Mouse (Mus musculus) lung, embryonic 14.5 days (tissue): ENCODE measurements around the gene Trdmt1. TPM values are rescaled to one million over a fixed set of nuclear protein-coding genes. Genes with fewer than 3 reads are reported as not detected.
A peak's percentile ranks its signal among the peaks of the same experiment; 100 is the strongest.

Source experiments
- ATAC-seq: fragments of 200-750 bp; cut with Nextera tagmentation; 2 replicates; pipeline ENCODE4 v1.8.0; 2017; ENCODE audit warnings: mild to moderate bottlenecking, moderate TSS enrichment, moderate library complexity; ENCODE audit not compliant: insufficient read depth
- DNase-seq: peaks from one replicate; pipeline ENCODE4 v3.0.0-alpha.2; 2015
- H3K27ac ChIP-seq: fragments of 300-500 bp; sonication (generic); 2 replicates; pipeline ENCODE4 v1.5.1; 2014; ENCODE audit warnings: low read depth, mild to moderate bottlenecking, moderate library complexity
- H3K27me3 ChIP-seq: fragments of 300-500 bp; sonication (generic); 2 replicates; pipeline ENCODE4 v1.6.1; 2014; ENCODE audit warnings: low read length, control low read depth; ENCODE audit not compliant: insufficient read depth
- H3K36me3 ChIP-seq: fragments of 300-500 bp; sonication (generic); 2 replicates; pipeline ENCODE4 v1.6.1; 2014; ENCODE audit warnings: control low read depth; ENCODE audit not compliant: insufficient read depth
- H3K4me1 ChIP-seq: fragments of 300-500 bp; sonication (generic); 2 replicates; pipeline ENCODE4 v1.6.1; 2014; ENCODE audit warnings: antibody characterized with exemption, control low read depth; ENCODE audit not compliant: insufficient read depth
- H3K4me2 ChIP-seq: fragments of 300-500 bp; sonication (generic); 2 replicates; pipeline ENCODE4 v1.6.1; 2014; ENCODE audit warnings: mild to moderate bottlenecking
- H3K4me3 ChIP-seq: fragments of 300-500 bp; sonication (generic); 2 replicates; pipeline ENCODE4 v1.5.1; 2014; ENCODE audit warnings: low read depth, low read length
- H3K9ac ChIP-seq: fragments of 300-500 bp; sonication (generic); 2 replicates; pipeline ENCODE4 v1.6.1; 2014
- H3K9me3 ChIP-seq: fragments of 300-500 bp; sonication (generic); 2 replicates; pipeline ENCODE4 v1.6.1; 2016; ENCODE audit warnings: low read depth, low read length, control low read depth
- CTCF ChIP-seq: IDR thresholded peaks from 2 replicates; pipeline ENCODE4 v1.5.1; 2016; ENCODE audit warnings: antibody characterized with exemption, low read depth
- WGBS: fragments of 180-500 bp; shearing (Covaris S2); extraction: QIAGEN DNeasy Blood & Tissue Kit; methylation state at CpG from one replicate; pipeline ENCODE4 v1.1.7; 2014; 5-methylcytosine and 5-hydroxymethylcytosine counted together
- polyA plus RNA-seq: library from polyadenylated mRNA; unstranded; fragments of >200 nt; fragmentation: Nextera tagmentation; extraction: Ambion mirVana; gene quantifications from 2 replicates; pipeline ENCODE4 v1.2.1, GENCODE M21; 2014

Trdmt1 gene
- polyA plus RNA-seq, 1 experiment from 2014 or later = 18.1 TPM

DNA sequence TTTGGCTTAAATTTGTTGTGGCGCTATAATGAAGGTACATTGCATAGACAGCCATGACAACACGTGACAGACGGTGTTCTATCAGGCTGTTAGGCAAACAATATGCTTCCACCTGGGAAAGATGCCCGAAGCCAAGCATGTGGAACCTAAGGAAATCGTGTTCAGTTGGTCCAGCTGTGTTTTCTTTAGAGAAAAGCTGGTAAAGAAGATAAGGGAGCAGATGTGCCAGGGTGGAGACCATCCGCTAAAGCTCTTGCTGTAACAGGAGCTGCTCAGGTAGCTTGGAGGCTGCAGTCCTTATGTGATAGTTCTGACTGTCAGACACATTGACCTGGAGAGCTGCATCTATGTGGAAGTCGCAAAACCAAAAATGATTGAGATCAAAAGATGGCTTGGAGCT lies 45.3 kb downstream of the Trdmt1 start:
- no peak overlapping the region for H3K4me2 ChIP-seq
- WGBS = 58% methylated on average over 7 of the region's 7 CpGs
- H3K4me1 ChIP-seq = no peaks in the 10 kb centered on the region
- no peaks in the 10 kb centered on the region for H3K9me3 ChIP-seq
- DNase-seq (no peak), ATAC-seq (no peak)
- H3K27ac ChIP-seq = no peak overlapping the region
- H3K4me3 ChIP-seq = no peak overlapping the region
- H3K27me3 ChIP-seq = no peaks in the 10 kb centered on the region
- no peak for TF ChIP-seq CTCF
- H3K9ac ChIP-seq = no peak overlapping the region
- H3K36me3 ChIP-seq = no peaks in the 10 kb centered on the region

DNA sequence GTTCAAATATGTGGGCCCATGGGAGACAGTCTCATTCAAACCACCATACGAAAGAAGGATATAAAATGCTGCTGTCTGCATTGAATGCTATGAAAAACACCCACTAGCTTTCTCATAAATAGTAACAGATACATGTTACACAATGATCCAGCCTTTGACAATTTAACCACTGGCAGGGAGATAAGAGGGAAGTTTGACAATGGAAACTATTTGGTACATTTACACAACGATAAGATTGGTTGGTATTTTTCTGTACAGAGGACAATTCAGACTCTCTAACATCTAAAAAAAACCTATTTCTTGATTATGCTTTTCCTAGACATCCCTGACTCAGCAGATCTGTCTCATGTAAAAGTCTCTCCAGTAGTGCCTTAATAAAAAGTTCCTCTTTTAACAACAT lies 48.4 kb downstream of the Trdmt1 start:
- H3K4me2 ChIP-seq = no peak overlapping the region
- H3K4me3 ChIP-seq = no peak overlapping the region
- no peaks in the 10 kb centered on the region for H3K27me3 ChIP-seq
- ATAC-seq (no peak), DNase-seq (no peak)
- WGBS = 63% methylated on average over 2 of the region's 2 CpGs
- H3K9me3 ChIP-seq = no peaks in the 10 kb centered on the region
- no peak overlapping the region for H3K9ac ChIP-seq
- no peaks in the 10 kb centered on the region for H3K4me1 ChIP-seq
- H3K36me3 ChIP-seq = no peaks in the 10 kb centered on the region
- TF ChIP-seq CTCF = no peak
- H3K27ac ChIP-seq = no peak overlapping the region

DNA sequence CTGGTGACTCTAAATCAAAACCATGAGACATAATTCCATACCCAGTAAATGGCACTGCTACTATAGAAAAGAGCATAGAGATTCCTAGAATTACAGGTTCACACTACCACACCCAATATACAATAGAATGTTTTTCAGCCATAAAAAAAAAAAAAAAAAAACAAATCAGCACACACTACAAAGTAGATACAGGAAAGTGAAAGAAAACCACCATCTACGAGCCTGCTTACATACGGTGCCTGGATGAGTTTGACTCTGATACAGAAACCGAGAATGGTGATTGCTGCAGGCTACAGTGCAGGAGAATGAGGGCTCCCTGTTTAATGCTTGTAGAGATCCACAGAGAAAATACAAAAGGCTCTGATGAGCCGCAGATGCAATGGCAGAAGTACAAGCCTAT lies 51.5 kb downstream of the Trdmt1 start:
- Histone ChIP-seq H3K4me3 (no peak overlapping the region), H3K9ac (no peak overlapping the region), H3K36me3 (no peaks in the 10 kb centered on the region), H3K27me3 (no peaks in the 10 kb centered on the region), H3K4me2 (no peak overlapping the region), H3K27ac (no peak overlapping the region), H3K9me3 (no peaks in the 10 kb centered on the region), H3K4me1 (no peaks in the 10 kb centered on the region)
- no peak for DNase-seq
- 82% methylated on average over 4 of the region's 4 CpGs for WGBS
- no peak for ATAC-seq
- no peak for TF ChIP-seq CTCF

DNA sequence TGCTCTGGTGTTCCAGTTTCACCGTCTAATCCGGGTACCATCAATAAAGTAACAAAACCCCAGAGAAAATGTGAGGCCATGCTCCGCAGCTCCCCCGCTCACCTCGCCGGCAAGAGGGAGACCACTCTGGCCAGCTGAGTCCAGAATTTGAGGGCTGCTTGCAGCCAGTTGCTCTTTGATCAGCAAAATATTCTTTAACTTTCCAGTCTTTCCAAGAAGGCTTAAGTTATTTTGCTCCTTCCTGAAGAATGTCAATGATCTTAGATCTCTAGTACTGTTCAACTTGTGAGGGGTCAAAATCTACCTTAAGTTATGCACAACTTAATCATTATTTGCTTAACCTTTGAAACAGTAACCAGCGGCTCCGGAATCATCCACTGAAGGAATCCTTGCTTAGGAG lies 52.7 kb downstream of the Trdmt1 start, which contains the start of gene Cubn:
Gene Cubn, minus strand, starts transcription at position 80 of the 400 bp plus-strand sequence.
- DNase-seq = peak; percentile 13
- Histone ChIP-seq H3K27me3 (no peaks in the 10 kb centered on the region), H3K27ac (no peak within 1 kb of the TSS), H3K9ac (no peak within 1 kb of the TSS), H3K4me1 (no peaks in the 10 kb centered on the region), H3K9me3 (no peaks in the 10 kb centered on the region), H3K4me3 (no peak within 1 kb of the TSS), H3K36me3 (no peaks in the 10 kb centered on the region), H3K4me2 (no peak within 1 kb of the TSS)
- no peak for ATAC-seq
- no peak for TF ChIP-seq CTCF
- 44% methylated on average over 8 of the region's 8 CpGs for WGBS

DNA sequence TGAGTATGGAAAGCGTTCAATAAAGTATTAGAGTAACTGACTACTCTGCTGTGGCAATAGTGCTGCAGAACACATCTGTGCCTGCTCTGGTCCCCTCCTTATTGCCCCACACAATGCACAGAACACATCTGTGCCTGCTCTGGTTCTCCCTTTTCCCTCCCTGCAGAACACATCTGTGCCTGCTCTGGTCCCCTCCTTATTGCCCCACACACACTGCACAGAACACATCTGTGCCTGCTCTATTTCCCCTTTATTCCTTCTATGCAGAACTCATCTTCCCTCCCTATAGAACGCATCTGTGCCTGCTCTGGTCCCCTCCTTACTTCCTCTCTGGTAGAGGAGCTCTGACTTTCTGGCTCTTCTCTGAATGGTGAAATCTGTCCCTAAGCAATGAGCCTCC lies 54.0 kb downstream of the Trdmt1 start:
- no peak overlapping the region for H3K27ac ChIP-seq
- H3K4me3 ChIP-seq = no peak overlapping the region
- no peak for DNase-seq
- no peaks in the 10 kb centered on the region for H3K4me1 ChIP-seq
- no peak overlapping the region for H3K9ac ChIP-seq
- 80% methylated on average over 2 of the region's 2 CpGs for WGBS
- no peak overlapping the region for H3K4me2 ChIP-seq
- no peak for TF ChIP-seq CTCF
- no peaks in the 10 kb centered on the region for H3K9me3 ChIP-seq
- no peaks in the 10 kb centered on the region for H3K36me3 ChIP-seq
- ATAC-seq = no peak
- H3K27me3 ChIP-seq = no peaks in the 10 kb centered on the region

DNA sequence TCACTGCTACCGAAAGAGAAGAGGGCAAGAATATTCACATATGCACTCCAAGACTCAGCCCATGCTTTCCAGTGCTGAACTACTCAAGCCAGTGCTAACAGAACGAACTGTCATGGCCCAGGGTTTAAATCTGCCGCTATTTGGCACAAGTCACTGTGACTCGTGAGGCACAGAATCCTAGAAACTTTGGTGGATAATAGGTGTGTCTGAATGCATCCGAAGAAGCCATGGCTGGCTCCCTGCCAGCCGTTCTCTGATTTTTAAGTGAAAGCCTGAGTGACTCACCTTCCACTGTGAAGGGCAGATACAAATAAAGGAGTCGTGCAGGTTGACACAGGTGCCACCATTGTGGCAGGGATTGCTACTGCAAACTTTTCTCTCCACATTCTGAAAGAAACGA lies 58.0 kb downstream of the Trdmt1 start:
- Histone ChIP-seq H3K4me1 (no peaks in the 10 kb centered on the region), H3K4me2 (no peak overlapping the region), H3K27ac (no peak overlapping the region), H3K9ac (no peak overlapping the region), H3K36me3 (no peaks in the 10 kb centered on the region), H3K9me3 (no peaks in the 10 kb centered on the region), H3K4me3 (no peak overlapping the region), H3K27me3 (no peaks in the 10 kb centered on the region)
- DNase-seq = peak; percentile 17
- no peak for TF ChIP-seq CTCF
- ATAC-seq = no peak
- 67% methylated on average over 8 of the region's 8 CpGs for WGBS

DNA sequence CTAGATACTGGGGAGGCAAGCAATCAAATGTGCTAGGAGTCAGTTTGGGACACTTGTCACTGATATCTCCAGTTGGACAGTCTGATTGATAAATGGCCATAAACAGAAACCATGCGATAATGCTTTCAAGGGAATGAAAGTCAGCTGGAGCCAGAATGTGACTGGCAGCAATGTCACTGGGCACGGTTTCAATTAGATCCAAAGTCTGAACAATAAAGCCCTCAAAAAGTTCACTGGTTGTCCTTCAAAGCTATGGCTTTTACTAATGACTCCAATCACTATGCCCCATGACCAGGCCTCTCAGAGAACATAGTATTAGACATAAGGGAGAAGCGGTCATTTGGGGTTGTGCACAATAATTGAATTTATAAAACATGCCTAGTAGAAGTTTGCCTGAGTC lies 59.9 kb downstream of the Trdmt1 start:
- Histone ChIP-seq H3K9ac (no peak overlapping the region), H3K36me3 (no peaks in the 10 kb centered on the region), H3K4me3 (no peak overlapping the region), H3K4me1 (no peaks in the 10 kb centered on the region), H3K27me3 (no peaks in the 10 kb centered on the region), H3K27ac (no peak overlapping the region), H3K4me2 (no peak overlapping the region), H3K9me3 (no peaks in the 10 kb centered on the region)
- ATAC-seq (no peak), DNase-seq (no peak)
- TF ChIP-seq CTCF = no peak
- 69% methylated on average over 3 of the region's 3 CpGs for WGBS

DNA sequence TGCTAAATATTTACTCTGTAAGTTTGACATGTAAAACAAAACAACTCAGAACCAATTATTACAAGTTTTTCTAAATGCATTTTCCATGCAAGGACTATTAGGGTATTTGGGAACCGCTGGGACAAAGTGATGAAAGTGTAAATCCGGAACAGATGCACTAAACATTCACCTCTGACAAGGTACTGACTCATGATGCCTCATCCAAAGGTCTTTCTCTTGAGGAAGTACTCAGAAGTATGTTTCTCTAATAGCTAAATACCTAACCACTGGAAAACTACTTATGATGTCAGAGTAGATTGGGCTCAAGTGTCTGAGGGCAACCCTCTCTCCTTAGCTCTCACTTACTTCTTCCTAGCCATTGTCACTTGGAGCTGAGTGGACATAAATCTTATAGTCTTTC lies 63.7 kb downstream of the Trdmt1 start:
- H3K4me3 ChIP-seq = no peak overlapping the region
- no peaks in the 10 kb centered on the region for H3K9me3 ChIP-seq
- no peaks in the 10 kb centered on the region for H3K27me3 ChIP-seq
- no peaks in the 10 kb centered on the region for H3K4me1 ChIP-seq
- 89% methylated on average over 2 of the region's 2 CpGs for WGBS
- ATAC-seq (no peak), DNase-seq (no peak)
- TF ChIP-seq CTCF = no peak
- no peak overlapping the region for H3K27ac ChIP-seq
- H3K4me2 ChIP-seq = no peak overlapping the region
- H3K36me3 ChIP-seq = no peaks in the 10 kb centered on the region
- no peak overlapping the region for H3K9ac ChIP-seq
